Mouse (Mus musculus): Measurements from ENCODE around the gene Chst11.

DNA sequence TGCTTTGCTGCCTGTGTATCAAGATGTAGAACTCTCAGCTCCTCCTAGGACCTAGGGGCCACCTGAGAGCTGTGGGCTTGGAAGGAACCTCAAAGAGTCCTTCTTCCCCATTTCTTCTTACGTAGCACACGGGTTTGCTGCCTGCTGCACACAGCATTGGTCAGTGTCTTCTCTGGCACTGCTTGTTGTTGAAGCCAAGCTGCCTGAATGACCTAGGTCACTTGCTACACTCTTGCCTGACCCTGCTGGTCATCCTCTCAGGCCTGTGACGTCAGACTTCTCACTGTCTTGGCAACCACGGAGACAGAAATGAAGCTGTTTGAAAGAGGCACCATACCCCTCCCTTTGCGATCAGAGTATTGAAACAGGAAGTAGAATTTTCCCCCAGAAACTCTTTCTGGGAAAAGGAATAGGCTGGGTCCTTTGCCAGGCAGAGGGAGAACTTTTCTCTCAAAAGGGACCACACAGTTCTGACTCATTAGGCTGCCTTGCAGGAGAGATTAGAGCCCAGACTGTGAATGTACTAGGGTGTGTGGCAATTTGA lies 27.0 kb upstream of the Chst11 start:
- TF ChIP-seq POLR2A (IDR thresholded peaks at IDR 0.05; ENCODE audit: insufficient read length, low read depth) (no peak), TCF3 (IDR thresholded peaks at IDR 0.05; ENCODE audit: insufficient read length, low read depth) (no peak), CEBPB (IDR thresholded peaks at IDR 0.05; ENCODE audit: insufficient read depth, poor library complexity, severe bottlenecking) (no peak), SRF (IDR thresholded peaks at IDR 0.05; ENCODE audit: control insufficient read depth, insufficient read length, low read depth) (no peak), REST (IDR thresholded peaks at IDR 0.05; ENCODE audit: insufficient read depth, insufficient read length) (no peak), TCF12 (IDR thresholded peaks at IDR 0.05; ENCODE audit: insufficient read depth, poor library complexity, severe bottlenecking) (no peak), USF1 (IDR thresholded peaks at IDR 0.05; ENCODE audit: low read depth) (no peak), MYOD1 (IDR thresholded peaks at IDR 0.05; ENCODE audit: control insufficient read depth in 1 of 3, insufficient read length in 2 of 3, low read depth in 2 of 3) (no peak), POLR2AphosphoS2 (IDR thresholded peaks at IDR 0.05; ENCODE audit: insufficient read length, low read depth) (no peak), MAX (IDR thresholded peaks at IDR 0.05; ENCODE audit: low read depth) (no peak), MYOG (IDR thresholded peaks at IDR 0.05; ENCODE audit: control insufficient read depth in 1 of 3, insufficient read depth in 1 of 3, insufficient read length in 2 of 3, low read depth in 2 of 3) (no peak), E2F4 (IDR thresholded peaks at IDR 0.05; ENCODE audit: insufficient read depth) (no peak)

Data from myocyte (in vitro differentiated cells).